Mouse (Mus musculus) small intestine, adult 2 months (tissue): ENCODE results near the gene Dynll2. TPM values are rescaled to one million over a fixed set of nuclear protein-coding genes. Genes with fewer than 3 reads are reported as not detected.
"Not testable (repeated sequence)": the region's sequence is repeated elsewhere in the genome, so short reads cannot be mapped to it uniquely, and the experiment has no call there.

ENCODE experiments used
- H3K27ac ChIP-seq: fragments of 200-500 bp; 2 replicates; pipeline ENCODE4 v1.5.1; 2012; ENCODE audit warnings: low read depth, low read length, control low read depth, inconsistent platforms; ENCODE audit not compliant: insufficient read depth
- H3K27me3 ChIP-seq: fragments of 200-500 bp; 2 replicates; pipeline ENCODE4 v1.6.1; 2012; ENCODE audit warnings: mild to moderate bottlenecking, moderate library complexity, low read length, inconsistent platforms; ENCODE audit not compliant: control insufficient read depth, insufficient read depth
- H3K36me3 ChIP-seq: fragments of 200-500 bp; 2 replicates; pipeline ENCODE4 v1.6.1; 2012; ENCODE audit warnings: mild to moderate bottlenecking, low read length, control low read depth, inconsistent platforms; ENCODE audit not compliant: control insufficient read depth, insufficient read depth
- H3K4me1 ChIP-seq: fragments of 200-500 bp; 2 replicates; pipeline ENCODE4 v1.6.1; 2012; ENCODE audit warnings: low read length, inconsistent platforms, mixed read lengths; ENCODE audit not compliant: control insufficient read depth, insufficient read depth, insufficient read length
- H3K4me3 ChIP-seq: fragments of 200-500 bp; 2 replicates; pipeline ENCODE4 v1.5.1; 2012; ENCODE audit warnings: low read depth, mild to moderate bottlenecking, control low read depth, inconsistent platforms, low read length, moderate library complexity
- CTCF ChIP-seq: fragments of 200-500 bp; IDR thresholded peaks from 2 replicates; pipeline ENCODE4 v1.5.1; 2012; ENCODE audit warnings: low read depth, mild to moderate bottlenecking, control low read depth, inconsistent platforms, low read length, moderate library complexity, mixed read lengths; ENCODE audit not compliant: insufficient replicate concordance, insufficient read length; ENCODE audit errors: extremely low read depth
- POLR2A ChIP-seq: fragments of 200-500 bp; IDR thresholded peaks from 2 replicates; pipeline ENCODE4 v1.6.1; 2012; ENCODE audit warnings: low read depth, mild to moderate bottlenecking, control low read depth, inconsistent platforms, low read length, moderate library complexity
- WGBS: fragments of 180-500 bp; shearing (Covaris S2); methylation state at CpG from one replicate; pipeline ENCODE4 v1.1.7; 2018; 5-methylcytosine and 5-hydroxymethylcytosine counted together
- polyA plus RNA-seq: library from polyadenylated mRNA; depleted of rRNA; stranded (reverse); fragments of >200 nt; gene quantifications from 2 replicates; pipeline ENCODE4 v1.2.3, GENCODE M21; 2012

The Dynll2 gene
- polyA plus RNA-seq, 1 experiment = 140 TPM

DNA sequence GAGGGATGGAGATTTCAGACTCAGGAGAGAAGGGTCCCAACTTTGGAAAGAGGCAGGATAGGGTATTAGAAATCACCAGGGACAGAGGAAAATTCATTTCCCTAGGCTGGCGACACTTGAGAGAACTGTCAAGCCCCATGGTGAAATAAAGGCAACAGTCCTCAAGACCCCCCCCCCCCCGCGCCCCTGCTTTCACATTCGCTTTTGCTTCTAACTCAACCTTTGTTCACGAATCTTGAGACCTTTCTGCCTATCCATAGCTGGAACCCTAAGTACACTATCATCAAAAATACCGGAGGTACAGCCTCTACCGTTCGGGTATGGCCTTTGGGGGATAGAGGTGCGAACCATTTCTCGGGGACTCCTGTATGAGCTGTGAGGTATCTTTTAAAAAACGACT, 528 bp upstream of the Dynll2 start:
- WGBS = 49% methylated on average over 11 of the region's 11 CpGs
- Histone ChIP-seq H3K36me3 (peaks cover 9% of the 10 kb centered on the region), H3K27ac (peak overlapping the region; percentile 68; the same call in 1 of the 2 replicates), H3K27me3 (no peaks in the 10 kb centered on the region), H3K4me1 (peaks cover 8% of the 10 kb centered on the region; the same call in 1 of the 2 replicates), H3K4me3 (peak overlapping the region; percentile 74)
- no peak for TF ChIP-seq POLR2A
- TF ChIP-seq CTCF = no peak

DNA sequence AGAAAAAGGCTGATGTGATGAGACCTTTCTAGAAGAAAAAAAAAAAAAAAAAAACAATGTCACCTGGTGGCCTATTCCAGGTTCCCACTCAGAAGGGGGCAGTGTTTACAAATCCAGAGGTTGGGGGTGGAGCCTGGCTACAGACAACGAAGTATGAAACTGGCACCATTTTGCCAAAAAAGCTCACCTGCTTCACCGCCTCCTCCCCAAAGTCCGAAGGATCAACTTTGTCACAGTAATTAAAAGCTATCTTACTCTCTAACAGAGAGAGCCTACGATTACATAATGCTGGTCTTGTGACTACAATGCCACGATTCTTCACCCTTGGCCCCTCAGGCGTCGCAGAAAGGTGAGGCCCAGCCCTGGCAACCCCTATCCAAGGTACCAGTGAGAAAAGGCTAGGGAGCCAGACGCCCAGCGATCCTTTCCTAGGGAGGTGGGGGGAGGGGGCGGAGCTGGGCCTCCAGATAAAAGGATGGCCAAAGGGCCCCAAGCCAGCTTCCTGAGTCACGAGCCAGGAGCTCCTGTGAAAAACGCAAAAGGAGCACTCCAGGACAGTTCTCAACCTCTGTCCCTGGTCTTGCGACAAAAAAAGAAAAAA, 1.1 kb downstream of the Dynll2 start:
- H3K36me3 ChIP-seq = peaks cover 23% of the 10 kb centered on the region
- WGBS = 1% methylated on average over 12 of the region's 13 CpGs
- H3K27me3 ChIP-seq = no peaks in the 10 kb centered on the region
- H3K4me1 ChIP-seq = peaks cover 8% of the 10 kb centered on the region; the same call in 1 of the 2 replicates
- peak overlapping the region; percentile 84 for H3K27ac ChIP-seq
- TF ChIP-seq POLR2A (peak; percentile 79; the same call in 1 of the 2 replicates), CTCF (peak; percentile 28; the same call in 1 of the 2 replicates)
- H3K4me3 ChIP-seq = peak overlapping the region; percentile 82

DNA sequence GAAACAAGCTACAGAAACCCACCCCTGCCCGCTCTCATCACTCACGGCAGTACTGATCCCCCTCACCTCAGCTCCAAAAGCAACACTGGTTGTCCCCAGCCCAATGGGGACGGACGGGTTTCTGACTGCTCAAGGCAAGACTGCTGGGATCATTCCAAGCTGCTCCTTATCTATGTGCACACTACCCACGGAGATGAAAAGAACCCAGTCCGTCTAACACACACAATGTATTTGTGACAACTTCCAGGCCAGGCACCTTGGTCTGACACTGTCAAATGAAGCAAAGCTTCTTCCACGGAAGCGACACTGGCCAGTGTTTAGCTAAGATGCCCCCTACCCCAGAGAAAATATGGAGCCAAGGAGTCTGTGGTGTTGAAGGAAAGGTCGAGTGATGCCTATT, 1.7 kb downstream of the Dynll2 start:
- peak overlapping the region; percentile 84 for H3K27ac ChIP-seq
- H3K4me3 ChIP-seq = peak overlapping the region; percentile 82
- peaks cover 29% of the 10 kb centered on the region for H3K36me3 ChIP-seq
- no peak for TF ChIP-seq CTCF
- TF ChIP-seq POLR2A = no peak
- H3K27me3 ChIP-seq = no peaks in the 10 kb centered on the region
- H3K4me1 ChIP-seq = peaks cover 8% of the 10 kb centered on the region; the same call in 1 of the 2 replicates
- 27% methylated on average over 9 of the region's 9 CpGs for WGBS

DNA sequence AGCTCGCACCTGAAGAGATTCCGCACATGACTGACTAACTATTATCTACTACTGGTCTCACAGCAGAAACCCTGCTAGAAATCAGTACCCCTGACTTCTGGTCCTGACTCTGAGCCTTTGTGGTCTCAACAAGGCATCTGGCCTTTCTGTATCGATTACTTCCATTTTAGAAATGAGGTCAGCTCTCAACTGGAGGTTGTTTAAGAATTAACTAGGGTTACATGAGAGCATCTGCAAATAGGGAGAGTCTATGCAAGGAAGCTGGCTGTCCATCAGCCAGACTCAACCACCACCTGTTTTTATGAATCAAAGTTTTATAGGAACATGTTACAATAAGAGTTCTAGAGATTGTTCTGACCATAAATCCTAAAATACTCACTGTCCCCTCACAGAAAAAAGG, 2.8 kb downstream of the Dynll2 start:
- no peak overlapping the region for H3K4me3 ChIP-seq
- H3K27me3 ChIP-seq = no peaks in the 10 kb centered on the region
- peaks cover 8% of the 10 kb centered on the region; the same call in 1 of the 2 replicates for H3K4me1 ChIP-seq
- no peak for TF ChIP-seq POLR2A
- TF ChIP-seq CTCF = no peak
- no peak overlapping the region for H3K27ac ChIP-seq
- WGBS = 58% methylated on average over 3 of the region's 3 CpGs
- H3K36me3 ChIP-seq = peaks cover 40% of the 10 kb centered on the region

DNA sequence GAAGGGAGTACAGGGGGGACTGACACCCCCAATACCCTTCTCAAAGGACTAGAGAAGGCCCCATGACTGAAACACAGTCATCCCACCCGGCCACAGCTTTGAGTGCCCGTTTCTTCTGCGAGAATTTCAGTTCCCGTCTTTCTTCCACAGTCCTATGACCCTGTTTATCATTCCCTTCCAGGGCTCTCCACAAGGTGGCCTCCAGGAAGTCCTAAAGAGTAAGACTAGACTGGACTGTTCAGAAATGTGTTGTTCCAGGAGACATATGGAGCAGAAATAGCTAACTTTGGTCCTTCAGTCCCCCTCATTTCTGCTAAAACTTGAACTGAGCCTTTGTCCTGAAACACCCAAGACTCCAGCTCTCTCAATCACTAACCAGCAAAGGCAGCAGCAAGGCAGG, 8.4 kb downstream of the Dynll2 start:
- Histone ChIP-seq H3K36me3 (peaks cover 51% of the 10 kb centered on the region), H3K4me1 (peaks cover 3% of the 10 kb centered on the region), H3K27me3 (no peaks in the 10 kb centered on the region), H3K27ac (no peak overlapping the region), H3K4me3 (no peak overlapping the region)
- 60% methylated on average over 4 of the region's 4 CpGs for WGBS
- no peak for TF ChIP-seq POLR2A
- TF ChIP-seq CTCF = no peak

DNA sequence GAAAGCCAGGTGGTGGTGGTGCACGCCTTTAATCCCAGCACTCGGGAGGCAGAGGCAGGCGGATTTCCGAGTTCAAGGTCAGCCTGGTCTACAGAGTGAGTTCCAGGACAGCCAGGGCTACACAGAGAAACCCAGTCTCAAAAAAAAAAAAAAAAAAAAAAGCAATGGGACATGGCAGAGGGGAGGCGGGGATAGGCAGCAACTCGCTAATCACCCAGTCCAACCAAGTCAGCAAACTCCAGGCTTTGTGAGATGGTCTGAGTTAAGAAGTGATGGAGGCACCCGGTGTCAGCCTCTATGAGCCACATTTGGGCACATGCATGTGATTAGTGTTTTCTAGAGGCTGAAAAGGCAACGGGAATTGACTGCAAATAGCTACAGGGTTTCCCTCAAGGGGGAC, 10.3 kb downstream of the Dynll2 start:
- H3K4me1 ChIP-seq, H3K27me3 ChIP-seq, H3K4me3 ChIP-seq, H3K27ac ChIP-seq: not testable (repeated sequence)
- peaks cover 38% of the 10 kb centered on the region for H3K36me3 ChIP-seq
- WGBS = 76% methylated on average over 8 of the region's 8 CpGs

DNA sequence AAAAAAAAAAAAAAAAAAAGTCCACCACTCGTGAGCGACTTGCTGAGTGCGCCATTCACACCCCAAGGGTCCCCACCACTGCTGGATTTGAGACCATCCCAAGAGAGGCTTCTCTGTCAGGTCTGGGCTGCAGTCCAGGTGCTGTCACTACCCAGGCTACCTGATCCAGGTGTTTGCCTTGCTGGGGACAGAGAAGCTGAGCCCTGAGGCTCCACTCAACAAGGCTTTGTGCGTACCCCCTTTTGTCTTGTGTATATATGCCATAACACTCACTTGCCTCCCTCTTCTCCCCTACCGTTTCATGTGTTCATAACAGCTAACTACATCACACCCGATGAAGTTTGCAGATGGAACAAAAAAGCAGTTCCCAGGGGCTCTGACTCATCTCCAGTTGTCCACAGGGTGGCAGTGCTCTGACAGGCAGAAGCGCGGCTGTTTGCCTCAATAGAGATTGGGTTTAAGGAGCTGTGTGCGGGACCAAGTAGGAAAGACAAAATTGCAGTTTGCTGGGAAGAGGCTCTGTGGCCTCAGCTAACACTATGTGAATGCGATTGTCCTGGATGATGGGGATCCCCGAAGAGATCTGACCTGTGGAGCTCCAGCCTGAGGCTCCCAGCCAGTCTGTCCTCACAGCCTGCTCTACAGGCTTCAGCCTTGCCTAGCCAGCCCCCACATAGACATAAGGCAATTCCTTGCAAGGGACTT, 12.7 kb downstream of the Dynll2 start:
- Histone ChIP-seq H3K27ac (no peak overlapping the region), H3K27me3 (no peaks in the 10 kb centered on the region), H3K4me1 (peaks cover 8% of the 10 kb centered on the region), H3K4me3 (no peak overlapping the region), H3K36me3 (peaks cover 14% of the 10 kb centered on the region)
- TF ChIP-seq CTCF = peak; percentile 74; the same call in 1 of the 2 replicates
- no peak for TF ChIP-seq POLR2A
- 14% methylated on average over 11 of the region's 11 CpGs for WGBS
